Mouse (Mus musculus): ENCODE measurements around the gene Enox1. TPM values are rescaled to one million over a fixed set of nuclear protein-coding genes. Genes with fewer than 3 reads are reported as not detected.

Enox1 gene
- polyA plus RNA-seq, 2 experiments = 13.5 to 15.6 TPM

GRCm38 (mm10) chr14:77174931-77175330 is 18.4 kb downstream of the Enox1 start:
- DNase-seq (ENCODE audit: low spot score) = no peak
- Histone ChIP-seq H3K9me3 (ENCODE audit: control insufficient read depth, low read length) (no peaks in the 10 kb centered on the region), H3K4me1 (ENCODE audit: control insufficient read depth, insufficient read depth, low read length) (peaks cover 8% of the 10 kb centered on the region), H3K9ac (ENCODE audit: low read depth, low read length, severe bottlenecking) (no peak overlapping the region), H3K4me3 (replicated peaks; ENCODE audit: low read length) (no peak overlapping the region), H3K27me3 (ENCODE audit: control insufficient read depth, insufficient read depth, low read length) (no peaks in the 10 kb centered on the region), H3K4me2 (replicated peaks; ENCODE audit: low read depth, low read length, severe bottlenecking) (no peak overlapping the region), H3K36me3 (ENCODE audit: control insufficient read depth, insufficient read depth, low read length) (no peaks in the 10 kb centered on the region), H3K27ac (replicated peaks; ENCODE audit: low read depth, low read length) (no peak overlapping the region)
- WGBS = 91% methylated on average over 9 of the region's 9 CpGs
- no peak for TF ChIP-seq POLR2A (IDR thresholded peaks at IDR 0.05; ENCODE audit: borderline replicate concordance, extremely low read depth, insufficient read depth, insufficient read length)
- no peak for ATAC-seq (ENCODE audit: low FRiP score, low read depth)

GRCm38 (mm10) chr14:77180241-77180640 is 23.7 kb downstream of the Enox1 start:
- H3K4me3 ChIP-seq (replicated peaks; ENCODE audit: low read length) = no peak overlapping the region
- H3K4me1 ChIP-seq (ENCODE audit: control insufficient read depth, insufficient read depth, low read length) = peaks cover 19% of the 10 kb centered on the region
- no peak for TF ChIP-seq POLR2A (IDR thresholded peaks at IDR 0.05; ENCODE audit: borderline replicate concordance, extremely low read depth, insufficient read depth, insufficient read length)
- 60% methylated on average over 7 of the region's 7 CpGs for WGBS
- no peaks in the 10 kb centered on the region for H3K36me3 ChIP-seq (ENCODE audit: control insufficient read depth, insufficient read depth, low read length)
- no peak for DNase-seq (ENCODE audit: low spot score)
- H3K9ac ChIP-seq (ENCODE audit: low read depth, low read length, severe bottlenecking) = no peak overlapping the region
- no peaks in the 10 kb centered on the region for H3K27me3 ChIP-seq (ENCODE audit: control insufficient read depth, insufficient read depth, low read length)
- H3K4me2 ChIP-seq (replicated peaks; ENCODE audit: low read depth, low read length, severe bottlenecking) = no peak overlapping the region
- H3K27ac ChIP-seq (replicated peaks; ENCODE audit: low read depth, low read length) = 0 out of 2 replicates have a peak overlapping the region, but pooled peaks have one; percentile 8
- ATAC-seq (ENCODE audit: low FRiP score, low read depth) = no peak
- no peaks in the 10 kb centered on the region for H3K9me3 ChIP-seq (ENCODE audit: control insufficient read depth, low read length)

GRCm38 (mm10) chr14:77180753-77181374 is 24.3 kb downstream of the Enox1 start:
- Histone ChIP-seq H3K4me1 (ENCODE audit: control insufficient read depth, insufficient read depth, low read length) (peaks cover 19% of the 10 kb centered on the region), H3K27ac (replicated peaks; ENCODE audit: low read depth, low read length) (no peak overlapping the region; the same call in 1 of the 2 replicates), H3K9ac (ENCODE audit: low read depth, low read length, severe bottlenecking) (no peak overlapping the region), H3K27me3 (ENCODE audit: control insufficient read depth, insufficient read depth, low read length) (no peaks in the 10 kb centered on the region), H3K4me3 (replicated peaks; ENCODE audit: low read length) (no peak overlapping the region), H3K36me3 (ENCODE audit: control insufficient read depth, insufficient read depth, low read length) (no peaks in the 10 kb centered on the region), H3K9me3 (ENCODE audit: control insufficient read depth, low read length) (no peaks in the 10 kb centered on the region), H3K4me2 (replicated peaks; ENCODE audit: low read depth, low read length, severe bottlenecking) (no peak overlapping the region)
- ATAC-seq (ENCODE audit: low FRiP score, low read depth) (peak; percentile 65), DNase-seq (ENCODE audit: low spot score) (peak; percentile 71)
- WGBS = 42% methylated on average over 13 of the region's 13 CpGs
- TF ChIP-seq POLR2A (IDR thresholded peaks at IDR 0.05; ENCODE audit: borderline replicate concordance, extremely low read depth, insufficient read depth, insufficient read length) = no peak

- H3K4me3 ChIP-seq (replicated peaks; ENCODE audit: low read length) = no peak overlapping the region
- no peaks in the 10 kb centered on the region for H3K36me3 ChIP-seq (ENCODE audit: control insufficient read depth, insufficient read depth, low read length)
- H3K27me3 ChIP-seq (ENCODE audit: control insufficient read depth, insufficient read depth, low read length) = no peaks in the 10 kb centered on the region
- no peak overlapping the region for H3K27ac ChIP-seq (replicated peaks; ENCODE audit: low read depth, low read length)
- H3K9ac ChIP-seq (ENCODE audit: low read depth, low read length, severe bottlenecking) = no peak overlapping the region
- no peak for ATAC-seq (ENCODE audit: low FRiP score, low read depth)
- no peak for DNase-seq (ENCODE audit: low spot score)
- H3K4me2 ChIP-seq (replicated peaks; ENCODE audit: low read depth, low read length, severe bottlenecking) = no peak overlapping the region
- WGBS = 83% methylated on average over 5 of the region's 5 CpGs
- TF ChIP-seq POLR2A (IDR thresholded peaks at IDR 0.05; ENCODE audit: borderline replicate concordance, extremely low read depth, insufficient read depth, insufficient read length) = no peak
- no peaks in the 10 kb centered on the region for H3K9me3 ChIP-seq (ENCODE audit: control insufficient read depth, low read length)
- peaks cover 19% of the 10 kb centered on the region for H3K4me1 ChIP-seq (ENCODE audit: control insufficient read depth, insufficient read depth, low read length)
Observed at GRCm38 (mm10) chr14:77183491-77183890, 26.9 kb downstream of the Enox1 start.

GRCm38 (mm10) chr14:77190158-77190557 is 33.6 kb downstream of the Enox1 start:
- TF ChIP-seq POLR2A (IDR thresholded peaks at IDR 0.05; ENCODE audit: borderline replicate concordance, extremely low read depth, insufficient read depth, insufficient read length) = no peak
- WGBS = 75% methylated on average over 2 of the region's 2 CpGs
- Histone ChIP-seq H3K4me3 (replicated peaks; ENCODE audit: low read length) (no peak overlapping the region), H3K9me3 (ENCODE audit: control insufficient read depth, low read length) (no peaks in the 10 kb centered on the region), H3K27me3 (ENCODE audit: control insufficient read depth, insufficient read depth, low read length) (no peaks in the 10 kb centered on the region), H3K27ac (replicated peaks; ENCODE audit: low read depth, low read length) (no peak overlapping the region), H3K4me1 (ENCODE audit: control insufficient read depth, insufficient read depth, low read length) (0 out of 2 replicates have a peak, but pooled peaks cover 2% of the 10 kb centered on the region), H3K36me3 (ENCODE audit: control insufficient read depth, insufficient read depth, low read length) (no peaks in the 10 kb centered on the region), H3K4me2 (replicated peaks; ENCODE audit: low read depth, low read length, severe bottlenecking) (no peak overlapping the region), H3K9ac (ENCODE audit: low read depth, low read length, severe bottlenecking) (no peak overlapping the region)
- ATAC-seq (ENCODE audit: low FRiP score, low read depth) = no peak
- DNase-seq (ENCODE audit: low spot score) = no peak
